Mouse (Mus musculus) CD4-positive, CD25-positive, alpha-beta regulatory T cell, adult 2 months (primary cell): Measurements from ENCODE around the gene Slc5a2.

Experiments used
- DNase-seq: peaks from one replicate; pipeline ENCODE4 v3.0.0-alpha.2; 2012; ENCODE audit warnings: low read depth, low spot score

The Slc5a2 gene

GRCm38 (mm10) chr7:128265411-128265810 is at the start of gene Slc5a2:
Gene Slc5a2 (plus strand): TSS chr7:128265657.
- DNase-seq: no peak

DNA sequence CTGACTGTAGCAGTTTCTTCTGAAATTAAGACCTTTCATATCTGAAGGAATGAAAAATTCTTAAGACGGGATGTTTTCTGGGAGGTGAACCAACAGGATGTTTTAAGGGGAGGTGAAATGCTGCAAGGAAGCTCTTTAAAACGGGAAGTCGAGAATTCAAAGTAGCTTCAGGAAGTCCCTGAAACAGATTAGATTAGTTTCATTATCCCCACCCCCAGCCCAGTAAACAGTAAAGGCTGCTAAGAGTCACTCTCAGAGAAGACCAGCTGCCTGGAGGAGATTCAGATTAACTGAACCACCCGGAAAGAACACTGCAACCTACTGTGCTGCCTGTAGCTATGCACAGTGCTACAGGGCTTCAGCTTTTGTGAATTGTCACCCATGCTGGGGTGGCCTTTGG is 45.5 kb upstream of the Slc5a2 start:
- no peak for DNase-seq

DNA sequence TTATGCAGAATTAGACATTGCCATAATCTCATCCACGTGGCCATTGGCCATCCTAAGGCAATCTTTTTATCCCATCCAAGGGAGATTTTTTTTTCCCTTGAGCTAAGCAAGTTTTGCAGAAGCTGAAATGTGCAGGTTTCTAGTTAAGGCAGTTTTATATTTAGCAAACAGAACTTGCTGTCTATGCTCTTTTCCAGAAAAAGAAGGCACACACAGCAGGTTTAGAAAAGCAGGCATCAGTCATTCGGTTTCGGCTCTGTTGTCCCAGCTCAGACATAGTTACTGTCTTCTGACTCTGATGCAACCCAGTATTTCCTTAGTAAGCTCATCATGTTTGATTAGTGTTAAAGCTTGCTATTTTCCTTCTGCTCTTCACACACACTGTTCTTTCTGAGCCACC is 44.5 kb upstream of the Slc5a2 start:
- DNase-seq: no peak

DNA sequence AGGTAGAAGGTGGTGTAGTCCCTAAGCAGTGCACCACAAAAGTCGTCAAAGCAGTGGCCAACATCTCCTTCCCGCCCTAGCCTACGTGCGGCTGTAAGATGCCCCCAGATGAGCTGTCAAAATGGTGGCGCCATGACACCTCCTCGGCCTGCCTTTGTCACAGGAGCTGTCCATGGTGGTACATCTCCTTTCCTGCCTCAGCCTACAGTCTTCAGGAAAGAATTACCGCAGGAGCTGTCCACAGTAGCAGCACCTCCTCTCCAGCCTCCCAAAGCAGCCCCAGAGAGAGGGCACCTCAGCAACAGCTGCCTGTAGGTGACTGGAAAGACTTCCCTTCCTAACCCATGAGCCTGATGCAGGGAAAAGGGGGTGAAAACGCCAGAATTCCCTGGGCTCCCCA is 33.7 kb upstream of the Slc5a2 start:
- DNase-seq: peak; percentile 21

GRCm38 (mm10) chr7:128234796-128235195 is 30.7 kb upstream of the Slc5a2 start:
- no peak for DNase-seq

- DNase-seq: no peak
Measured at GRCm38 (mm10) chr7:128235481-128235880, 30.0 kb upstream of the Slc5a2 start.

DNA sequence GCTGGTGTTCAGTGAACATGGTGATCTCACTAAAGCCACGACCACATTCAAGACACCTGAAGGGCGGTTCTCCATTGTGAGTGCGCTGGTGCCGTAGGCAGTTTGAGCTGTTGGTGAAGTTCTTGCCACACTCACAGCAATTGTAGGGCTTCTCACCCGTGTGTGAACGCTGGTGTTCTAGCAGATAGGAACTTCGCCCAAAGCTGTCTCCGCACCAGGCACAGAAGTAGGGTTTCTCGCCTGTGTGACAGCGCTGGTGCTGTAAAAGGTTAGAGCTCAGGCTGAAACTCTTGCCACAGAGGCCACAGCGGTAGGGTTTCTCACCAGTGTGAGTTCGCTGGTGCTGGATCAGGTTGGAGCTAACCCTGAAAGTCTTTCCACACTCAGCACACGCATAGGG is 29.0 kb upstream of the Slc5a2 start:
- DNase-seq: no peak

DNA sequence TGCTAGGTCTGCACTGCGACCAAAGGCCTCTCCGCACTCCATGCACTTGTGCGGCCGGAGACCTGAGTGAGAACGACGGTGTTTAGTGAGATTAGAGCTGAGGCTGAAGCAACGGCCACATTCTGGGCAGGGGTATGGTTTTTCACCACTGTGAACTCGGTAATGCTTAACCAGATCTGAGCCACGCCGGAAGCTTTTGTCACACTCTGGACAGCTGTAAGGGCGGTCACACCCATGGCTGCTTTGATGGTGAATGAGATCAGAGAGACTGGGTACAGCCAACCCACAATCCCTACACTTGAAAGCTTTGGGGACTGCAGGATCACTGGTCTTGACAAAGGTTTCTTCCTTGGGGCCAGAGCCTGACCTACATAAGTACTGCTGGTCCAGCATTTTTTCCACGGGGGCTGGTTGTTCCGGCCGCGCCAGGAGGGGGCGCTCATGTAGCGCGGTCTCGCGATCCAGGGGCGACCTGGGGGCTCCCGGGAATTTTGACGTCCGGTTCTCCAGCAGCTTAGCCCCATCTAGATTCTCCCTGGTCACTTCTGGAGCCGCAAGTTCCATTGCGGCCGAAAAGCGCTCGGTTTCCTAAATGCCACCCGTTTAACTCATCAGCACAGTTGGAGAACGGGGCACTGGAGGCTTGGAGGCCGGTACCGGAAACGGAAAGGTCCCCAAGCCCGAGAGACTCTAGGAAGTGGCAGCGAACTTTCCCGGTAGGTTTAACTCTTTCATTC is 28.4 kb upstream of the Slc5a2 start, which contains the start of gene Armc5:
Gene Armc5, plus strand, starts transcription at position 487 of the 737 bp plus-strand sequence.
- DNase-seq: peak; percentile 77

DNA sequence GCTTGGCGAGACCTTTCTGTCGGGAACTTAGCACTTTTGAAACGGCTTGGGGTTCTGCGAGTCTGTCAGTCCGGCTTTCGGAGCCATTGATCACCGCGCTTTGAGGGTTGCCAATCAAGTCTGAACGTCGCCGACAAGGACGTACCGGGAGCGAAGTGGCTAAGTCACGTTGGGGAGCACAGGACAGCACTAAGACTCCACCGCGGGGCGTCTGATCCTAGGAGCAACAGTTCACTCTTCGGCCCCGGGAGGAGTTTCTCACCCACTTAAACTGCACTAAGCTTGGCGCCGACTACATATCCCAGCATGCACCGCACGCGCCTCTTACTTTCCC is 27.9 kb upstream of the Slc5a2 start:
- no peak for DNase-seq

- DNase-seq: peak; percentile 100
Measured at GRCm38 (mm10) chr7:128237927-128238778, 27.3 kb upstream of the Slc5a2 start, which contains the start of gene 9130023H24Rik. Gene 9130023H24Rik (minus strand): TSS chr7:128238031.

DNA sequence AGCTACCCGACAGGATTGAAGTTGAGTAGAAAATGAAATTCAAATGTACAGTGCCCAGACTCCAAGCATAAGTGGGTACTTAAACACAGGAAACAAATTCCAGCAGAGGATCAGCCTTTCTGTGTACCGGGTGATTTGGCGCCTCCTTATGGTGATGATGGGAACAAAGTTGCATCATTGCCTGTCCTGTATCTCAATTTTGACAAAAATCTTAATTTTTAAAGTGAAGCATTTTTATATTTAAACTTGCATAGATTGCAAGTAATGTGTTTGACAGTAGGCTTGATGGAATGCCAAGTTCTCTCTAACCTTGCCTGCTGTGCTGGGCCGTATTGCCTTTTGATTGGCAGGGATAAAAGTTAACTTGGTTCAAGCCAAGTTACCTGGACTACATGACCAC is 26.5 kb upstream of the Slc5a2 start:
- peak; percentile 78 for DNase-seq

DNA sequence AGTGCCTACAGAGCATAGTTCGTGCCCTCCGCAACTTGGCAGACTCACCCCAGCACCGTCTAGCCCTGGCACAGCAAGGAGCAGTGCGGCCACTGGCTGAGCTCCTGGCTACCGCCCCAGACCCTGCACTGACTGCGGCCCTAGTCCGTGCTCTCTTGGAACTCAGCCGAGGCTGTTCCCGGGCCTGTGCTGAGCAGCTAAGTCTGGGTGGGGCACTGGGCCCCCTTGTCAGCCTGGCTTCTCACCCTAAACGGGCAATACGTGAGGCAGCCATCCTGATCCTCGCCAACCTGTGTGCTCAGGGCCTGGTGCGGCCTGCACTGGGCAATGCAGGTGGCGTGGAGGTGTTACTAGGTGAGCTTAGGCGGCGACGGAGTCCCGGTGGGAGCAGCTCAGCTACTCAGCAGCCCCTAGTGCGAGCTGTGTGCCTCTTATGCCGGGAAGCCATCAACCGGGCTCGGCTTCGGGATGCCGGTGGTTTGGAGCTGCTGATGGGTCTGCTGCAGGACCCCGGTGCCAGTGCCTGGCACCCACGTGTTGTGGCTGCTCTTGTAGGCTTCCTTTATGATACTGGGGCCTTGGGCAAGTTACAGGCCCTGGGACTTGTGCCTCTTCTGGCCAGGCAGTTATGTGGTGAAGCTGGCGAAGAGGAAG is 25.2 kb upstream of the Slc5a2 start:
- peak; percentile 17 for DNase-seq

DNA sequence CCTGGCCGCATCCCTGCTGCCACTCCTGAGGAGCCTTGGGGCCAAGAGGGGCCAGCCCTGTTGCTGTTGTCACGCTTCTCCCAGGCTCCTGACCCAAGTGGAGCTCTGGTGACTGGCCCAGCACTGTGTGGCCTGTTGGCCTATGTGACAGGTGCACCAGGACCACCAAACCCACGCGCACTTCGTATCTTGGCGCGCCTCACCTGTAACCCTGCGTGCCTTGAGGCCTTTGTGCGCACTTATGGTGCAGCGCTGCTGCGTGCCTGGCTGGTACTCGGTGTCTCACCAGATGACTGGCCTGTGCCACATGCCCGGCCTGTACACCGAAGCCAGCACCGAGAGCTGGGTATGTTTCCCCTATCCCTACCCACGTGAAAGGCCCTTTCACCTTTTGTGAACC is 23.1 kb upstream of the Slc5a2 start:
- DNase-seq: no peak

DNA sequence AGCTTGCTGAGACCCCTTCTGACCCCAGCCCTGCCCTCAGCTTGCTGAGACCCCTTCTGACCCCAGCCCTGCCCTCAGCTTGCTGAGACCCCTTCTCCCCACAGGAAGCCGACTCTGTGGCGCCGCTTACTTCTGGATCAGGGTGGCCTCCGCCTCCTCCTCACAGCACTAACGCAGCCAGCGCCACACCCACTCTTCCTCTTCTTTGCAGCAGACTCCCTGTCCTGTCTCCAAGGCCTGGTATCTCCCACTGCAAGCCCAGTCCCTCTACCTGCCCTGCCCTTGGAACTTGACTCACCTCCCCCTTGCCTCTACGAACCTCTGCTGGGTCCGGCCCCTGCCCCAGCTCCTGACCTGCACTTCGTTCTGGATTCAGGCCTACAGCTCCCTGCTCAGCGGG is 21.5 kb upstream of the Slc5a2 start:
- no peak for DNase-seq

DNA sequence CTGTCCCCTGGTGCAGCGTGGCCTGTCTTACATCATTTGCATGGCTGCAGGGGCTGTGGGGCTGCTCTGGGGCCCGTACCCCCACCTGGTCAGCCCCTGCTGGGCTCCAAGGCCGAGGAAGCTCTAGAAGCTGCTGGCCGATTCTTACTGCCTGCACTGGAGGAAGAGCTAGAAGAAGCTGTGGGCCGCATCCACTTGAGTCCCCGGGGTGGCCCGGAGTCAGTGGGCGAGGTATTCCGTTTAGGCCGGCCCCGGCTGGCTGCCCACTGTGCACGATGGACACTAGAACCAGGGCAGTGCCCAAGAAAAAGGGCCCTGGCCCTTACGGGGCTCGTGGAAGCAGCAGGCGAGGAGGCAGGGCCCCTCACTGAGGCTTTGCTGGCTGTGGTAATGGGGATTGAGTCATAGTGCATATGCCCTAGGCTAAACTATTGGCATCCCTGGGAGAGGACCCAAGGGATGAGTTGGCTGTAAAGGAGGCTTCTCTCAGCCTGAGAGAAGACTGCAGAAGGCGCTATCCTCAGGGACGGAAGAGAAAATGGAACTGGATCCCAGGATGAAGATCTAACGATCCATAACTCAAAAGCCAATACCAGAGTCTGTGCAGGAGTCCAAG is 20.9 kb upstream of the Slc5a2 start:
- no peak for DNase-seq

GRCm38 (mm10) chr7:128245547-128245946 is 19.9 kb upstream of the Slc5a2 start:
- no peak for DNase-seq

DNA sequence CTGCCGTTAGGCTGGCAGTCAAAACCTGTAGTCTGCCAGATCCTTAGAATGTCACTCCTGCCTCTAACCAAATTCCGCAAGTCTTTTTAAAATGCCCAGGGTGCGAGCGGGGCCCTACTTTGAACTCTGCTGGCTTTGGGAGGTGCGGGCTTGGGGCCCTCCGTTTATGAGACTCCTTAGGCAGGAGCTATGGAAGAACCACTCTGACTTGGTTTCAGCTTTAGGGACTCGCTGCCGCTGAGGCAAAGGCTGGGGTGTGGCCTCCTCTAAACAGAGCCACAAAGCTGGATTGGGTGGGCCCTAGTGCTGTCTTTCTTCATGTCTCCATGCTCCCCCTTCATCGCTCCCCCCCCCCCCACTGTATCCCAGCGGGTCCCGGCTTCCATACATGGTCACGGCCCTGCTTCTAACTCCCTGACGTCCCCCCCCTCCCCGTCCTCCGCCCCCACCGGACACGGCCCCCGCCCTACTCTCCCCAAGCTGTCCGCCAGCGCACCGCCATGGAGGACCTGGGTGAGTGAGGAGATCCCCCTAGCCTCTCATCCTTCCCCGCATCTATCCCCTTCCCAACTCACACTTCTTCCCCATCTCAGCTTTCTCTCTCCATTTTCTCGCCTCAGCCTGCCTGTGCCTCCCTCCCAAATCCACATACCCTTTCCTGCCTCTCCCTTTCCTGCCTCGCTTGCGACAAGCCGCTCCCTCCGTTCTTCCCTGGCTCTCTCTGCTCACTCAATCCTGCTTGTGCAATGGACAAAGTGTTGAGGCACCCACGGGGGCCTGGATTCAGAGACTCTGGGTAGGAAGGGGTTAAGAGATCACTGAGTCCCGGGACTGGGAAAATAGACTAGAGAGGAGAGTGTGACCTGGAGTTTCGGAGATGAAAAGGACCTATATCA is 18.7 kb upstream of the Slc5a2 start, which contains the start of gene Tgfb1i1:
Gene Tgfb1i1, plus strand, starts transcription at position 317 of the 896 bp plus-strand sequence.
- DNase-seq: no peak

DNA sequence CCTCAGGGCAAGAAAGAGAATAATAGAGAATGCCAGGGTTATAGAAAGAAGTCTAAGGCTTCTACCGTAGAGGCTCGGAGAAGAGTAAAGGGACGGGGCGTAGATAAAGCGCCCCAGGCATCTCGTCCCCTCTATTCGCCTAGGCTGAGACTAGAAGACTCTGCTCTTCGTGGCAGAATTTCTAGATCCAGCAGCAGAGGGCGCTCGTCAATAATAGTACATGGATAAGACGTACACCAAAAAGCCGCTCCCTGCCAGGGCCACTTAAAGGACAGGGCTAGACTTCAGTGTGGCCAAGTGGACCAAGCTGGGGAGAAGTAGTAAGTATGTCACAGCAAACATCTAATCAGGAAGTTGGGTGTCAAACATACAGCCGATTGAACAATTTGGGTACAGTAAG is 18.0 kb upstream of the Slc5a2 start:
- peak; percentile 85 for DNase-seq

DNA sequence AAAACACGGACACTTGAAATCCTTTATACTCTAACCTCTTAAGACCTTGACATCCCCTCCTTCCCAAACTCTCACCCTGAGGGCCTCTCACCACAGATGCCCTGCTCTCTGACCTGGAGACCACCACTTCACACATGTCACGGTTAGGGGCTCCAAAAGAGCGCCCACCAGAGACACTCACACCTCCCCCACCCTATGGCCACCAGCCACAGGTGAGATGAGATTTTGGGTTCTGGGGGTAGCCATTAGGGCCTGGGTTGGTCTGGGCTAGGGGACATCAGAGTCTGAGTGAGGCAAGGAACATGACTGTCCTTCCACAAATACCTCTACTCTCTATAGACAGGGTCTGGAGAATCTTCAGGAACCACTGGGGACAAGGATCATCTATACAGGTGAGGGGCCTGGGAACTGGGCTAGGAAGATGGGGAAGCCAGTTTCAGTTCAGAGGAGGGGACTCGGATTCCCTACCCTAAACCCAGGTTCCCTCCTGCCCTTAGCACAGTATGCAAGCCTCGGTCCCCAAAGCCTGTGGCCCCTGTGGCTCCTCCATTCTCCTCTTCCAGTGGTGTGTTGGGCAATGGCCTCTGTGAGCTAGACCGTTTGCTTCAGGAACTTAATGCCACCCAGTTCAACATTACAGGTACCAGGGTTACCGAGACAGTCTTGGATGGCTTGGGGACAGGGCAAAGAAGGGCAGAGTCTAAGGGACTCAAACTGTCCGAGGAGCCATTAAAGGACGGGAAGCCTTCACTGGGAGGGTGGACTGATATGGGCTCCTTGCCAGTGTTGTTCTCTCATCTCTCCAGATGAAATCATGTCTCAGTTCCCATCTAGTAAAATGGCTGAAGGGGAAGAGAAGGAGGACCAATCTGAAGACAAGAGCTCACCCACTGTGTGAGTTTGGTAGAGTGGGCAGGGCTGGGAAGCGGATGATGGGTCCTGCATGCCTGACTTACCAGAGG is 17.1 kb upstream of the Slc5a2 start:
- no peak for DNase-seq

DNA sequence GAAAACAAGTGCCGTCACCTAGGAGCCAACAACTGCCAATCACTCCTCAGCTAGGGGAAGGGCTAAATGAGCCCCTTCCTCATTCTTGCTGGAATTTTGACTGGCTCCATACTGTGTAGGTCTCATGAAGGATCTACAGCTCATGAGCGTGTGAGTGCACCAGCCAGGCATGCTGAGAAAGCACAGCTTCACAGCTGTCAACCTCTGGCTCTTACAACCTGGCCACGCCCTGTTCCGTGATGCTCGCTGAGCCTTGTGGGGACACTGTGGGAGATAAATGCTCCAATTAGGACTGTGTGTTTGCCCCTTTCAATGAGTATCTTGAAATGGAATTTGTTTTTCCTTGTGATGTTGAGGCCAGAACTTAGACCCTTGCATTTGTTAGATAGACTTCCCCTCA is 15.5 kb upstream of the Slc5a2 start:
- DNase-seq: no peak
